Mouse (Mus musculus) mesoderm, embryonic 11.5 days (tissue): ENCODE measurements at regions not wholly inside any gene's neighbourhood (a gene's known extent, or its start where the extent isn't known, plus 50 kb on each side); places are given as distances from the start of the nearest gene placed in this dataset.

ENCODE experiments used
- DNase-seq: peaks from one replicate; pipeline ENCODE4 v3.0.0-alpha.2; 2012; ENCODE audit warnings: low read depth, low spot score

- DNase-seq: no peak
These were observed 582.4 kb downstream of the 1190002N15Rik start for GRCm38 (mm10) chr9:93955235-93956040.

GRCm38 (mm10) chr9:93948671-93949070 lies 589.2 kb downstream of the 1190002N15Rik start:
- no peak for DNase-seq

- no peak for DNase-seq
These were observed 590.8 kb downstream of the 1190002N15Rik start for GRCm38 (mm10) chr9:93947053-93947452.

GRCm38 (mm10) chr9:93940193-93940592 lies 597.7 kb downstream of the 1190002N15Rik start:
- DNase-seq: peak; percentile 13

GRCm38 (mm10) chr9:93930684-93931083 lies 607.2 kb downstream of the 1190002N15Rik start:
- DNase-seq: no peak

- no peak for DNase-seq
These were observed 648.6 kb downstream of the 1190002N15Rik start for GRCm38 (mm10) chr9:93889256-93889655.

GRCm38 (mm10) chr9:93880112-93880511 lies 657.8 kb downstream of the 1190002N15Rik start:
- DNase-seq: peak; percentile 4

- peak; percentile 38 for DNase-seq
These were observed 658.3 kb downstream of the 1190002N15Rik start for GRCm38 (mm10) chr9:93879572-93879971.

- DNase-seq: no peak
These were observed 667.1 kb downstream of the 1190002N15Rik start for GRCm38 (mm10) chr9:93870778-93871177.

GRCm38 (mm10) chr9:93857937-93858336 lies 679.9 kb downstream of the 1190002N15Rik start:
- no peak for DNase-seq

GRCm38 (mm10) chr9:93846411-93846810 lies 691.5 kb downstream of the 1190002N15Rik start:
- no peak for DNase-seq

- no peak for DNase-seq
These were observed 694.0 kb downstream of the 1190002N15Rik start for GRCm38 (mm10) chr9:93843869-93844268.
